Mouse (Mus musculus) lung, postnatal 0 days (tissue): ENCODE data around the gene Mroh2a.

Source experiments
- CTCF ChIP-seq: IDR thresholded peaks from 2 replicates; pipeline ENCODE4 v1.5.1; 2016; ENCODE audit warnings: antibody characterized with exemption, mild to moderate bottlenecking
- EP300 ChIP-seq: IDR thresholded peaks from 2 replicates; pipeline ENCODE4 v1.6.1; 2016; ENCODE audit warnings: antibody characterized with exemption, mild to moderate bottlenecking, control low read depth

DNA sequence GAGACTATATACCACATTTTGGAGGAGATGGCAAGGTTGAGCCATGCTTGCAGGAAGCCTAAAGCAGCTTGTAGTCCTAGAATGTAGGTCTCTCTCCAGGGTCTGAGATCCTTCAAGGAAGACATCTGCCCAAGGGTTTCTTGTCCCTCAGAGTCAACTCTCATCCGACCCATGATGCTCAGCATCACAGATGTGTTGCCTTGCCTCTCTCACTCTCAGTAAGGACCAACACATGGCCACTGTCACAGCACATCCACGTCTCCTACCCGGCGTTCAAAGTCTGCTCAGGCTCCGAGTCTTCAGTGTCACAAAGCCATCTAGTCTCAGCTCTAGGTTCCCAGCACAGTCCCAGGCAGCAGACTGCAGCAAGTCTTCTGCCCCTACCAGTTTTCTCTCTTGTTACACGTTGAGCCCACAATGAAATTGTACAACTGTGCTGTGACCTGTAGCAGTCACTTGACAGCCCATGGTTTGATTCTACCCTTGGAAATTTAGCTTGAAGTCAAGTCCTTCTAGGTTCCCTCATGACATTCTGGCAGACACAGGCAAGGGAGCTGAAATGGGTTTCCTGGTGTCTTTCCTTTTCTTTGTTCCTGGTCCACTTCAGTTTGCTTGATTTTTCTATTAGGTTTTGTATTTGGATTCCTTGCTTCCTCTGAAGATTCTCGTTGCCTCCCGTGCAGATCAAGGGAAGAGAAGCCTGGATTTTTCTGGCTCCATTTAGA, 77.6 kb downstream of the Mroh2a start:
- TF ChIP-seq CTCF, result no peak
- TF ChIP-seq EP300, result no peak
